Mouse (Mus musculus) bone marrow macrophage, adult 2 months (primary cell): ENCODE measurements around the gene Cep126.

Experiments
- CTCF ChIP-seq: IDR thresholded peaks from 2 replicates; pipeline ENCODE4 v1.5.1; 2012; ENCODE audit warnings: low read depth, mild to moderate bottlenecking, low read length, moderate library complexity
- POLR2A ChIP-seq: IDR thresholded peaks from 2 replicates; pipeline ENCODE4 v1.6.1; 2012; ENCODE audit warnings: mild to moderate bottlenecking, low read depth, low read length, borderline replicate concordance

- no peak for TF ChIP-seq POLR2A
- no peak for TF ChIP-seq CTCF
Observed at GRCm38 (mm10) chr9:8177099-8177498, 43.0 kb upstream of the Cep126 start.
